Mouse (Mus musculus) stomach, embryonic 15.5 days (tissue): ENCODE results near the gene Irf2bpl. TPM values are rescaled to one million over a fixed set of nuclear protein-coding genes. Genes with fewer than 3 reads are reported as not detected.
A peak's percentile ranks its signal among the peaks of the same experiment; 100 is the strongest.

Source experiments
- ATAC-seq: fragments of 200-750 bp; cut with Nextera tagmentation; 2 replicates; pipeline ENCODE4 v1.8.0; 2017; ENCODE audit warnings: low read depth, moderate number of reproducible peaks, moderate TSS enrichment; ENCODE audit not compliant: insufficient read depth, low FRiP score
- H3K27ac ChIP-seq: fragments of 300-500 bp; sonication (generic); 2 replicates; pipeline ENCODE4 v1.5.1; 2015; ENCODE audit warnings: mild to moderate bottlenecking, inconsistent platforms
- H3K27me3 ChIP-seq: fragments of 300-500 bp; sonication (generic); replicated peaks from 2 replicates; pipeline ENCODE4 v1.6.1; 2015; ENCODE audit warnings: inconsistent platforms
- H3K36me3 ChIP-seq: fragments of 300-500 bp; sonication (generic); 2 replicates; pipeline ENCODE4 v1.6.1; 2015; ENCODE audit warnings: inconsistent platforms
- H3K4me1 ChIP-seq: fragments of 300-500 bp; sonication (generic); 2 replicates; pipeline ENCODE4 v1.6.1; 2015; ENCODE audit warnings: inconsistent platforms
- H3K4me2 ChIP-seq: fragments of 300-500 bp; sonication (generic); 2 replicates; pipeline ENCODE4 v1.6.1; 2015; ENCODE audit warnings: mild to moderate bottlenecking, inconsistent platforms
- H3K4me3 ChIP-seq: fragments of 300-500 bp; sonication (generic); replicated peaks from 2 replicates; pipeline ENCODE4 v1.5.1; 2015; ENCODE audit warnings: inconsistent platforms
- H3K9ac ChIP-seq: fragments of 300-500 bp; sonication (generic); 2 replicates; pipeline ENCODE4 v1.6.1; 2015; ENCODE audit warnings: inconsistent platforms
- H3K9me3 ChIP-seq: fragments of 300-500 bp; sonication (generic); 2 replicates; pipeline ENCODE4 v1.6.1; 2016; ENCODE audit warnings: inconsistent platforms
- WGBS: fragments of 180-500 bp; shearing (Covaris S2); methylation state at CpG from one replicate; pipeline ENCODE4 v1.1.7; 2015; 5-methylcytosine and 5-hydroxymethylcytosine counted together
- polyA plus RNA-seq: library from polyadenylated mRNA; unstranded; fragments of >200 nt; fragmentation: Nextera tagmentation; extraction: Ambion mirVana; gene quantifications from 2 replicates; pipeline ENCODE4 v1.2.1, GENCODE M21; 2015

Irf2bpl gene
- polyA plus RNA-seq, 1 experiment from 2014 or later, result 29.3 TPM

DNA sequence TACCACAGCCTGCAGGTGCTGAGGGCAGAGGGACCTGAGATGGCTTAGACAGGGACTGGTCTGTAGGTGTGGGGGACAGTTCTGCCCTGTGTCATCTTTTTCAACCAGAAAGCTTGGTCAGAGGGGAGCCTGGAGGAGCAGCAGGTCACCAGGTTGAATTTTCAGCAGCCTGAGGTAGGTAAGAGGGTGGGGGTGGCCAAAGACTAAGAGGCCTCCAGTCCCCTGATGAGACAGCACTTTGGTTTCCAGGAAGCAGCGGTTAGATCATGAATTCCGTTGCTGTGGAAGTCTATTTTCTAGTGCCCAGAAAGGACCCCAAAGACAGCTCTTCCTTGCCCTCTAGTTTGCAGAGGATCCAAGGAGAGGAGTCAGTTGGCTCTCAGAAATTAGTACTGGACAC is 29.8 kb upstream of the Irf2bpl start:
- no peaks in the 10 kb centered on the region for H3K27me3 ChIP-seq
- no peaks in the 10 kb centered on the region for H3K9me3 ChIP-seq
- H3K9ac ChIP-seq, result no peak overlapping the region
- H3K4me3 ChIP-seq, result no peak overlapping the region
- no peaks in the 10 kb centered on the region for H3K36me3 ChIP-seq
- no peak for ATAC-seq
- 61% methylated on average over 2 of the region's 2 CpGs for WGBS
- H3K4me1 ChIP-seq, result peaks cover 36% of the 10 kb centered on the region
- H3K4me2 ChIP-seq, result no peak overlapping the region
- no peak overlapping the region for H3K27ac ChIP-seq

- ATAC-seq, result no peak
- Histone ChIP-seq H3K9me3 (no peaks in the 10 kb centered on the region), H3K27me3 (no peaks in the 10 kb centered on the region), H3K4me3 (no peak overlapping the region), H3K9ac (no peak overlapping the region), H3K4me1 (peaks cover 24% of the 10 kb centered on the region), H3K36me3 (no peaks in the 10 kb centered on the region), H3K4me2 (peak overlapping the region; percentile 23; the same call in 1 of the 2 replicates), H3K27ac (peak overlapping the region; percentile 44)
- 4% methylated on average over 22 of the region's 22 CpGs for WGBS
Observed at GRCm38 (mm10) chr12:86912335-86913093, 27.9 kb upstream of the Irf2bpl start.

DNA sequence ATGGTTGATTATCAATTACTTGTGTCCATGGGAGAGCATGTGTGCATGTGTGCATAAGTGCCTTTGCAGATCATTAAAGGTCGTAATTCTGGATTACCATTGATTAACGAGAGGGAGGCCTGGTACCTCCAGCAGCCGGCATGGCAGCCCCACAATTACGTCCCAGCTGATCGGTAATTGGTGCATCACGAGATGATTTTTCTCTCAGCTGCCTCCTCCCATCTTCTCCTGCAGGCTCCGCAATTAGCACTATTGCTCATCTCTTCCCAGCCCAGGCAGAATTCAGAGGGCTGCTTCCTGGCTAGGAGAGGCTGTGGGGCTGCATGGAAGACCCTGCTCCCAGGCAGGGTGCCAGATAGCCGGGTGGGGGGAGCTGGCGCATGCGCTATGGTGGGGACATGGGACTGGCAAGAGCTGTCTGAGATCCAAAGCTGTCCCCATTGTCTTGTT is 26.9 kb upstream of the Irf2bpl start:
- H3K27me3 ChIP-seq, result no peaks in the 10 kb centered on the region
- ATAC-seq, result peak; percentile 20; the same call in 1 of the 2 replicates
- no peaks in the 10 kb centered on the region for H3K9me3 ChIP-seq
- WGBS, result 65% methylated on average over 10 of the region's 10 CpGs
- H3K4me3 ChIP-seq, result no peak overlapping the region
- no peak overlapping the region for H3K4me2 ChIP-seq
- H3K36me3 ChIP-seq, result no peaks in the 10 kb centered on the region
- H3K27ac ChIP-seq, result 0 out of 2 replicates have a peak overlapping the region, but pooled peaks have one; percentile 44
- H3K9ac ChIP-seq, result no peak overlapping the region
- H3K4me1 ChIP-seq, result peaks cover 24% of the 10 kb centered on the region

- no peaks in the 10 kb centered on the region for H3K27me3 ChIP-seq
- H3K36me3 ChIP-seq, result no peaks in the 10 kb centered on the region
- H3K27ac ChIP-seq, result no peak overlapping the region
- H3K4me1 ChIP-seq, result peaks cover 8% of the 10 kb centered on the region
- H3K4me3 ChIP-seq, result no peak overlapping the region
- ATAC-seq, result peak; percentile 55
- H3K4me2 ChIP-seq, result no peak overlapping the region
- no peaks in the 10 kb centered on the region for H3K9me3 ChIP-seq
- WGBS, result 3% methylated on average over 15 of the region's 15 CpGs
- H3K9ac ChIP-seq, result no peak overlapping the region
Observed at GRCm38 (mm10) chr12:86906395-86906794, 21.8 kb upstream of the Irf2bpl start.

DNA sequence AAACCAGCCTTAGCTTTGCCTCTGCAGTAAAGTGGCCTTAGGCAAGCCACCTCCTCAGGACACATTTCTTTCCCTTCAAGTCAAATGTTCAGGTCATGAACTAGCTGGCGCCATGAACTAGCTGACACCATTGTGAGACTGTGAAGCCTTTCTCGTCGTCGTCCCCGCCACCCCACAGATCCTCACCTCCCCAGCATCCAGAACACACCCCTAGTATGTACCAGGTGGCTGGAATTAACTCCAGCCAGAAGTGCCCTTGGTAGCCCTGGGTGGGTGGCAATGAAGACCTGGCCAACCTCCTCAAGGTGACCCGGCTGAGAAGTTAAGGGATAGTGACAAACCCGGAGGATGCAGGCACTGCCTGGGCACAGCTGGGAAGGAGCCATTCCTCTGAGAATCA is 21.3 kb upstream of the Irf2bpl start:
- H3K9ac ChIP-seq, result no peak overlapping the region
- no peaks in the 10 kb centered on the region for H3K36me3 ChIP-seq
- H3K9me3 ChIP-seq, result no peaks in the 10 kb centered on the region
- no peak for ATAC-seq
- no peak overlapping the region for H3K4me2 ChIP-seq
- H3K4me3 ChIP-seq, result no peak overlapping the region
- no peak overlapping the region for H3K27ac ChIP-seq
- 55% methylated on average over 7 of the region's 7 CpGs for WGBS
- peaks cover 8% of the 10 kb centered on the region for H3K4me1 ChIP-seq
- no peaks in the 10 kb centered on the region for H3K27me3 ChIP-seq

DNA sequence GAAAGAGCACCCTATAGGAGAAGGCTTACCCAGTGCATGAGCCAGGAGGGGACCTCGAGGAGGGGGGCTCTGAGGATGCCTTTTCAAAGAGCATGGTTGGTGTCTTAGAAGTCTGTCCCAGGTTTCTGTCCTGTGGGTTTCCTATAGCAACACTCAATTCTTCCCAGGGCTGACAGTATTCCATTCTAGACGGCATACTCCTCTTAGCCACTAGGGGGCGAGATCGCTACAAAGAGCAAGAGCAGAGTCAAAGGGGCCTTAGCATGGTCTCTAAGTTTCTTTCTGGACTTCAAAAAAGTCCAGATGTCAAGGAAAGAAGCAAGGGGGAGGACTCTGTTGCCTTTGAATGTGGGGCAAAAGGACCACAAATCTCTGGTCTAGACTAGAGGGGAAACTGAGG is 20.6 kb upstream of the Irf2bpl start:
- 10% methylated on average over 4 of the region's 4 CpGs for WGBS
- no peak overlapping the region for H3K27ac ChIP-seq
- H3K4me1 ChIP-seq, result peaks cover 13% of the 10 kb centered on the region
- H3K9me3 ChIP-seq, result no peaks in the 10 kb centered on the region
- H3K4me2 ChIP-seq, result no peak overlapping the region
- no peak overlapping the region for H3K9ac ChIP-seq
- H3K36me3 ChIP-seq, result no peaks in the 10 kb centered on the region
- H3K27me3 ChIP-seq, result no peaks in the 10 kb centered on the region
- no peak overlapping the region for H3K4me3 ChIP-seq
- ATAC-seq, result no peak

- ATAC-seq, result no peak
- H3K9me3 ChIP-seq, result no peaks in the 10 kb centered on the region
- 68% methylated on average over 11 of the region's 11 CpGs for WGBS
- no peaks in the 10 kb centered on the region for H3K36me3 ChIP-seq
- H3K4me3 ChIP-seq, result no peak overlapping the region
- no peak overlapping the region for H3K4me2 ChIP-seq
- H3K9ac ChIP-seq, result no peak overlapping the region
- H3K4me1 ChIP-seq, result peaks cover 24% of the 10 kb centered on the region
- H3K27ac ChIP-seq, result no peak overlapping the region
- H3K27me3 ChIP-seq, result no peaks in the 10 kb centered on the region
Observed at GRCm38 (mm10) chr12:86903828-86904806, 19.5 kb upstream of the Irf2bpl start.

- ATAC-seq, result 0 out of 2 replicates have a peak, but pooled peaks have one; percentile 12
- no peak overlapping the region for H3K9ac ChIP-seq
- H3K27me3 ChIP-seq, result no peaks in the 10 kb centered on the region
- H3K4me1 ChIP-seq, result peaks cover 53% of the 10 kb centered on the region
- 31% methylated on average over 11 of the region's 11 CpGs for WGBS
- no peaks in the 10 kb centered on the region for H3K36me3 ChIP-seq
- no peaks in the 10 kb centered on the region for H3K9me3 ChIP-seq
- H3K4me3 ChIP-seq, result no peak overlapping the region
- peak overlapping the region; percentile 77 for H3K27ac ChIP-seq
- H3K4me2 ChIP-seq, result peak overlapping the region; percentile 33; the same call in 1 of the 2 replicates
Observed at GRCm38 (mm10) chr12:86899461-86900179, 15.0 kb upstream of the Irf2bpl start.

DNA sequence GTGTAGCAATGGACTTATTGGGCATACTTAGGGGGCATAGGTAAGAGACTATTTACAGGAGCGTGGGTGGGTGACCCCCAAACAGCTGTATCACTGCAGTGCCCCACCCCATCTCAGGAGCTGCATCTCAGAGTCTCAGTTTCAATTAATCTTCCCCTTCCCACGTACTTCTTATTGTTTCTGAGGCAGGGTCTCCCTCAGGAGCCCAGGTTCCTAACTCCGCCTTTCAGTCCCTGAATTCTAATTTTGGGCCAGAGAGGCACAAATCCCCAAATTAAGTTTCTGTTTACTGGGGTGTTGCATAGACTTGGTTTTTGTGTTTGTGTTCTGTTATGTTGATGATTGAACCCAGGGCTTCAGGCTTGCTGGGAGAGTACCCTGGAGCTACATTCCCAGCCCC is 13.8 kb upstream of the Irf2bpl start:
- ATAC-seq, result no peak
- Histone ChIP-seq H3K4me1 (peaks cover 58% of the 10 kb centered on the region), H3K27me3 (no peaks in the 10 kb centered on the region), H3K4me2 (no peak overlapping the region), H3K27ac (peak overlapping the region; percentile 94), H3K4me3 (no peak overlapping the region), H3K36me3 (no peaks in the 10 kb centered on the region), H3K9me3 (no peaks in the 10 kb centered on the region), H3K9ac (no peak overlapping the region)
- WGBS, result 58% methylated on average over 3 of the region's 3 CpGs

- Histone ChIP-seq H3K27ac (peak overlapping the region; percentile 94), H3K4me2 (no peak overlapping the region), H3K4me3 (no peak overlapping the region), H3K27me3 (no peaks in the 10 kb centered on the region), H3K4me1 (peaks cover 64% of the 10 kb centered on the region), H3K36me3 (no peaks in the 10 kb centered on the region), H3K9ac (no peak overlapping the region), H3K9me3 (no peaks in the 10 kb centered on the region)
- WGBS, result 51% methylated on average over 7 of the region's 7 CpGs
- no peak for ATAC-seq
Observed at GRCm38 (mm10) chr12:86897769-86898273, 13.2 kb upstream of the Irf2bpl start.

DNA sequence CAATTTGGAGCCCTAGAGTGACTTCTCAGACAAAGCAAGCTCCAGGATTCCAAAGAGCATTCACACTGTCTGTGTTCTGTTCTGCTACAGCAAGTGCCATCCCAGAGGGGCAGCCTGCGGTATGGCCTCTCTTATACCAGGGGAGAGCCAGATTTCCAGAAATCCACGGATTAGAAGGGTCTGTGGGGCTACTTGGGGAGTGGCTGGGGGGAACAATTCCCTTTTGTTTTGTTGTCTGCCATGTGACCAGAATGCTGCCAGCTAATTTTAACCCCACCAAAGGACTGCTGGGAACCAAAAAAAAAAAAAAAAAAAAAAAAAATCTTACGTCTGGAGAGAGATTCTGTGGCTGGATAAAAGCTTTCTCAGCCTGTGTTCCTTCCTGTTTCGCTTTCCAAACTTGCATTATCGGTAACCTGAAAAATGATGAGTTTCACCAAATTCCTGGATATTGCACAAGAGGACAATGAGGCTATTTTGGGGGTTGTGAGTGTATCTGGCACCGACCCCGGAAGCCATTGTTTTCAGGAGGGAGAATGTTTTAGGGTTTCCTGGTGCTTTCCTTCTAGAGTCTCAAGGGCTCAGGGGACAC is 12.4 kb upstream of the Irf2bpl start:
- H3K4me2 ChIP-seq, result peak overlapping the region; percentile 20; the same call in 1 of the 2 replicates
- H3K9ac ChIP-seq, result no peak overlapping the region
- no peak overlapping the region for H3K4me3 ChIP-seq
- WGBS, result 35% methylated on average over 7 of the region's 7 CpGs
- peak overlapping the region; percentile 94 for H3K27ac ChIP-seq
- no peak for ATAC-seq
- H3K36me3 ChIP-seq, result no peaks in the 10 kb centered on the region
- peaks cover 72% of the 10 kb centered on the region for H3K4me1 ChIP-seq
- no peaks in the 10 kb centered on the region for H3K27me3 ChIP-seq
- no peaks in the 10 kb centered on the region for H3K9me3 ChIP-seq
